Mouse (Mus musculus): Measurements from ENCODE around the gene Nfe2. TPM values are rescaled to one million over a fixed set of nuclear protein-coding genes. Genes with fewer than 3 reads are reported as not detected.

The Nfe2 gene
- polyA plus RNA-seq, 1 experiment = 0.28 TPM

DNA sequence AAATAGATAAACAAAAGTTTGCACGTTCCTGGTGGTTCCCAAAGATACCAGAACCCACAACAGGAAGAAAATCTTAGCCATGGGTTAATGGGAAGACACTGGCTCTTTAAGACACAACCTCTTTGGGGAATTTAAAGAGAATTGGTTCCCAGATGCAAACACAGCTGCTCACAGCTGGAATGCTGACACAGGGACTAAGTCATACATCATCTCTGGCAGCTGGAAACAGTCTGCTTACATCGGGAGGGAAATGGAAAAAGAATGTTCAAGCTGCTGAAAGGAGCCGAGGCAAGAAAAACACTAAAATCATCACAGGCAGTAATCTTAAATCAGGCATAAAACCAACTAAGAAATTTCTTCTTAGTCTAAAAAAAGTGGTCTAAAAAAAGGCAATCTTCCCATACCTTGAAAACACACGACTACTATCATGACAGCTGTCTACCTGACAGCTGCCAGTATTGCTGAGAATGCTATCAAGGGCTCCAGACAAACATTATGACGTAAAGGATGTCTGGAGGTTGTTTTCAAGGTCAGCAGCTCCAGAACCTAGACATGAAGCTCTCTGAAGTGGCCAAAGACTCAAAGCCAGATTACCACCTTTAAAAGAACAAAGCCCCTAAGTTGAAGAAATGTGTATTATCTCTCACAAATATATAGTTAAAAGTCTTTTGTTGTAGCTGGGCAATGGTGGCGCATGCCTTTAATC is 56.0 kb downstream of the Nfe2 start:
- Histone ChIP-seq H3K4me1 (ENCODE audit: control insufficient read depth, insufficient read depth, low read length) (no peaks in the 10 kb centered on the region), H3K27me3 (ENCODE audit: control insufficient read depth, insufficient read depth, low read length) (no peaks in the 10 kb centered on the region), H3K27ac (ENCODE audit: insufficient read depth, low read length) (no peak overlapping the region), H3K4me3 (replicated peaks; ENCODE audit: insufficient read depth, low read depth, low read length) (no peak overlapping the region)
- TF ChIP-seq POLR2A (IDR thresholded peaks at IDR 0.05; ENCODE audit: borderline replicate concordance, insufficient read depth, low read length) = no peak
- TF ChIP-seq CTCF (IDR thresholded peaks at IDR 0.05; ENCODE audit: borderline replicate concordance, insufficient read depth, low read depth, low read length) = no peak
- 74% methylated on average over 6 of the region's 6 CpGs for WGBS
- DNase-seq = no peak

Other genes with a start within 250 kb of the Nfe2 start
- gene Hoxc4, start 239.5 kb downstream of the Nfe2 start, polyA plus RNA-seq (2012; rRNA removed) = 3.9 and 4.5 TPM in 2 replicates
- 17.8 and 20.1 TPM in 2 replicates for gene Smug1, start 91.3 kb downstream of the Nfe2 start, polyA plus RNA-seq (2012; rRNA removed)
- 49.4 and 52.7 TPM in 2 replicates for gene Cbx5, start 18.6 kb downstream of the Nfe2 start, polyA plus RNA-seq (2012; rRNA removed)
- 318 and 320 TPM in 2 replicates for gene Hnrnpa1, start 18.0 kb downstream of the Nfe2 start, polyA plus RNA-seq (2012; rRNA removed)
- gene Copz1, start 14.3 kb upstream of the Nfe2 start, polyA plus RNA-seq (2012; rRNA removed) = 110 and 117 TPM in 2 replicates
- 0.43 and 0.62 TPM in 2 replicates for gene Gpr84, start 52.2 kb upstream of the Nfe2 start, polyA plus RNA-seq (2012; rRNA removed)
- gene Zfp385a, start 81.7 kb upstream of the Nfe2 start, polyA plus RNA-seq (2012; rRNA removed) = 91.4 and 96.6 TPM in 2 replicates
- gene Itga5, start 108.4 kb upstream of the Nfe2 start, polyA plus RNA-seq (2012; rRNA removed) = 1.6 TPM in 2 replicates
- gene Gtsf1, start 172.1 kb upstream of the Nfe2 start, polyA plus RNA-seq (2012; rRNA removed) = 0.16 TPM in 1 of 2 replicates, not detected in the other
- 0.38 and 1.4 TPM in 2 replicates for gene Gtsf2, start 190.1 kb upstream of the Nfe2 start, polyA plus RNA-seq (2012; rRNA removed)
- 2.0 and 2.2 TPM in 2 replicates for gene Nckap1l, start 195.4 kb upstream of the Nfe2 start, polyA plus RNA-seq (2012; rRNA removed)
- 57.5 and 62.5 TPM in 2 replicates for gene Pde1b, start 244.6 kb upstream of the Nfe2 start, polyA plus RNA-seq (2012; rRNA removed)